Mouse (Mus musculus) layer of hippocampus, adult 2 months (tissue): ENCODE results near the gene Slc35e3. TPM values are rescaled to one million over a fixed set of nuclear protein-coding genes. Genes with fewer than 3 reads are reported as not detected.

ENCODE experiments used
- DNase-seq, 2 experiments: peaks; one replicate each; pipeline ENCODE4 v3.0.0; 2022; ENCODE audit warnings: low spot score in 2 of 2
- H3K27ac ChIP-seq: fragments of 200-600 bp; 2 replicates; pipeline ENCODE4 v1.8.1; 2022
- H3K4me3 ChIP-seq: fragments of 200-600 bp; 2 replicates; pipeline ENCODE4 v1.8.1; 2022; ENCODE audit warnings: mild to moderate bottlenecking
- CTCF ChIP-seq: fragments of 200-600 bp; conservative IDR thresholded peaks from 2 replicates; pipeline ENCODE4 v1.8.1; 2022; ENCODE audit warnings: antibody characterized with exemption, mild to moderate bottlenecking, moderate library complexity
- long read RNA-seq, 2 experiments: library from polyadenylated mRNA; stranded (forward); transcript quantifications; one replicate each; pipeline ENCODE4 v2.0.0; 2021; ENCODE audit warnings: borderline mapping rate in 2 of 2
- total RNA-seq, 2 experiments: library from RNA; stranded (reverse); gene quantifications; 2 replicates each; pipeline ENCODE4 v1.2.3; 2021

Slc35e3 gene
- 10 to 100 TPM; 31.4 to 33.1 TPM for total RNA-seq
- long read RNA-seq, experiment 1, transcript Slc35e3-201 (5 exons, 3,489 nt) = major isoform, 9 of 12 reads
- long read RNA-seq, experiment 1, partial matches to known transcripts = 1 of 12 reads
- long read RNA-seq, experiment 1, other reads (novel, unspliced or antisense) = 2 of 12 reads
- long read RNA-seq, experiment 2, transcript Slc35e3-201 (5 exons, 3,489 nt) = major isoform, 12 of 22 reads
- long read RNA-seq, experiment 2, partial matches to known transcripts = 1 of 22 reads
- long read RNA-seq, experiment 2, other reads (novel, unspliced or antisense) = 9 of 22 reads

GRCm38 (mm10) chr10:117746297-117746883 lies at the start of gene Slc35e3:
TSS of gene Slc35e3 (minus strand) at chr10:117746365.
- H3K27ac ChIP-seq = peak within 1 kb of the TSS; percentile 56; the same call in 1 of the 2 replicates
- TF ChIP-seq CTCF = no peak
- H3K4me3 ChIP-seq = peak within 1 kb of the TSS; percentile 62
- DNase-seq = peak; percentile 94 to 97

GRCm38 (mm10) chr10:117795206-117795605 lies 49.0 kb upstream of the Slc35e3 start:
- H3K4me3 ChIP-seq = no peak overlapping the region
- H3K27ac ChIP-seq = no peak overlapping the region
- TF ChIP-seq CTCF = no peak
- no peak for DNase-seq

GRCm38 (mm10) chr10:117793436-117794030 lies 47.4 kb upstream of the Slc35e3 start:
- no peak for TF ChIP-seq CTCF
- Histone ChIP-seq H3K27ac (no peak overlapping the region; the same call in 1 of the 2 replicates), H3K4me3 (no peak overlapping the region)
- DNase-seq = no peak

GRCm38 (mm10) chr10:117792141-117793091 lies 46.3 kb upstream of the Slc35e3 start, which contains the start of gene Nup107:
TSS of gene Nup107 (minus strand) at chr10:117792705.
- Histone ChIP-seq H3K4me3 (peak within 1 kb of the TSS; percentile 84), H3K27ac (peak within 1 kb of the TSS; percentile 91)
- peak; percentile 100 for DNase-seq
- no peak; the same call in 1 of the 2 replicates for TF ChIP-seq CTCF

GRCm38 (mm10) chr10:117791171-117791470 lies 45.0 kb upstream of the Slc35e3 start:
- TF ChIP-seq CTCF = no peak
- no peak overlapping the region for H3K4me3 ChIP-seq
- no peak overlapping the region for H3K27ac ChIP-seq
- no peak for DNase-seq

- no peak overlapping the region for H3K4me3 ChIP-seq
- no peak for TF ChIP-seq CTCF
- no peak overlapping the region for H3K27ac ChIP-seq
- DNase-seq = no peak
Observed at GRCm38 (mm10) chr10:117790421-117791170, 44.4 kb upstream of the Slc35e3 start.

GRCm38 (mm10) chr10:117790011-117790410 lies 43.8 kb upstream of the Slc35e3 start:
- no peak for DNase-seq
- TF ChIP-seq CTCF = peak; percentile 36
- Histone ChIP-seq H3K4me3 (no peak overlapping the region), H3K27ac (no peak overlapping the region)

GRCm38 (mm10) chr10:117784646-117785045 lies 38.5 kb upstream of the Slc35e3 start:
- no peak for TF ChIP-seq CTCF
- no peak overlapping the region for H3K27ac ChIP-seq
- H3K4me3 ChIP-seq = no peak overlapping the region
- DNase-seq = no peak

GRCm38 (mm10) chr10:117783786-117784420 lies 37.7 kb upstream of the Slc35e3 start:
- H3K27ac ChIP-seq = no peak overlapping the region
- H3K4me3 ChIP-seq = no peak overlapping the region

GRCm38 (mm10) chr10:117782491-117783260 lies 36.5 kb upstream of the Slc35e3 start:
- Histone ChIP-seq H3K27ac (no peak overlapping the region), H3K4me3 (no peak overlapping the region)
- TF ChIP-seq CTCF = no peak
- no peak for DNase-seq

More at GRCm38 (mm10) chr10:117783786-117784420, 37.7 kb upstream of the Slc35e3 start:
- TF ChIP-seq CTCF = no peak
- DNase-seq = no peak

- no peak overlapping the region for H3K4me3 ChIP-seq
- no peak for DNase-seq
- H3K27ac ChIP-seq = no peak overlapping the region
- TF ChIP-seq CTCF = no peak
Observed at GRCm38 (mm10) chr10:117782056-117782455, 35.9 kb upstream of the Slc35e3 start.
